Mouse (Mus musculus): ENCODE data around the gene Gm49318.

Gm49318 gene

DNA sequence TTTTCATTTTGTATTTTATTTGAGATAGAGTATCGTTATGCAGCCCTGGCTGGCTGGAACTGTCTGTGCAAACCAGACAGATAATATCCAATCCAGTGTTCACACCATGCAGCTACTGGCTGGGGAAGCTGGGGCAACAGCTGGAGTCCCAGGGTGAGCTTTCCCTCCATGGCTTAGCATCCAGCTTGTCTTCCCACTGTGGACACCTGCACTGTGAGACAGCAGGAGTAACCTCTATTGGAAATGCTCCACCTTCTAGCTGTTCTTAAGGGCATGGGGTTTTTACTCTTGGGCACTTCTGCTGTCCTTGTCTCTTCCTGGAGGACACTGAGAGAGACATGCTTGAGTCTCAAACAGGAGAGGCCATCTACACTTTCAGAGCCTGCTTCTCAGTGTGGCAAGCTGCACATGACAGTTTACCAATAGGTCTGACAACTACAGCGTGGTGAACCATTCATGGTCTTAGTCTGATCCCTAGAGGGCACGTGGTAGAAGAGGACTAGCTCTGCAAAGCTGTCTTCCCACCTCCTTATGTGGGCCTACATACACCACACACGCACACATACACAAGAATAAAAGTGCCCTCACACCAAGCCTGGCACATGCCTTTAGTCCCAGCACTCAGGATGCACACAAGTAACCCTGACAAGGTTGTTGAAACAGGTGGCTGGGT, 1.0 kb downstream of the Gm49318 start:
- CTCF ChIA-PET, result no interaction called here

DNA sequence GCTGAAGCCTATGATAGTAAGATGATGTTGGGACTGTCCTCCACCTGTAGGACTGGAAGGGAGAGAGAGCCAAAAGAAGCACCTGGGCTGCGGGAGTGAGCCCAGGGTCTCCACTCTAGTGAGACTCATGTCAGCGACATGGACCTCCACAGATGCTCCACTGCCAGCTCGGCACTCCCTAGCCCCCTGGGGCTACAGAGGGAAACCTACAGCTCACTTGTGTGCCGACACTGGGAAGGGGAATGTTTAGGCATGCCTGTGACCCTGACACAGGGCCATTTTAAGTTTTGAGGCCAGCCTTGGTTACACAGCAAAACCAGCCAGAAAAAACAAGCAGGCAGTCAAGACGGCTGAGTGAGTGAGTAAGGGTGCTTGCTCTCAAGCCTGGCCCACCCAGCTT, 3.9 kb downstream of the Gm49318 start:
- CTCF ChIA-PET, result interaction anchor here (0.6 to 1.7 kb wide), 3 partner anchors 76 to 158 kb away, joined by 3 to 4 read pairs (median 3); partner anchors contain the start of gene Zfp809

DNA sequence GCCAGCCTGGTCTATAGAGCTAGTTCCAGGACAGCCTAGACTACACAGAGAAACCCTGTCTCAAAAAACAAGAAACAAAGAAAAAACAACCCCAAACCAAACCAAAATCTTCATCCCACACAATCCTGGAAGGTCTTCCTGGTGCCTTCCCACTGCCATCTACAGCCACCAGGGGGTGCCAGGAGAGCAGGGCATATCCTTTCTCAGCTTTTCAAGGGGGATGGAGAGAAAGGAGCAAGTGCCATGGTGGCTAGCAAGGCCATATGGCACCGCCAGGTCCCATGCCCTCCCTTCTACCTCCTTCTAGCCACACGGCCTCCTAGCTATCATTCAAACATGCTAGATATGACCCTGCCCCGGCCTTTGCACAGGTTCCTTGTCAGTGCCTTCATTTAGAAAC, 4.6 kb downstream of the Gm49318 start:
- CTCF ChIA-PET, result interaction anchor here (0.9 to 1.7 kb wide), 3 partner anchors 74 to 159 kb away, joined by 3 to 4 read pairs (median 3); partner anchors contain the start of gene Zfp809

DNA sequence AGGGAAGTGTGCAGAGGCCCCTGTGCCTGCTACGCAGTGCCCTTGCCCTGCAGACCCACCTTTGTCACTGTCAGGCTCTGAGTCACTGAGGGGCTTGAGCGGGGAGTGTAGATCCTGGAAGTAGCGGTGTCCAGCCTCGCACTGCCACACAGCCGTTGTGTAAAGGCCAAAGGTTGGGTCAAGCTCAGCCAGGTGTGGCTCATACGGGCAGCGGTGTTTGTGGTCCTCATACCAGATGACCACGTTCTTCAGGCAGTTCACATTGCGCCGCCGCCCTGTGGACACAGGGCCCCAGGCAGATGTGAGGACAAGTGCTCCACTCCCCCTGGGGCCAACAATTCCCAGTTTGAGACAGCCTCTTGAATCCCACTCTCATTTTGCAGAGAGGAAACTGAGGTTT, 5.4 kb downstream of the Gm49318 start:
- CTCF ChIA-PET, result interaction anchor here (1.7 kb wide), 1 partner anchor 160 kb away, joined by 4 read pairs; the partner anchor contains the start of gene Zfp809

DNA sequence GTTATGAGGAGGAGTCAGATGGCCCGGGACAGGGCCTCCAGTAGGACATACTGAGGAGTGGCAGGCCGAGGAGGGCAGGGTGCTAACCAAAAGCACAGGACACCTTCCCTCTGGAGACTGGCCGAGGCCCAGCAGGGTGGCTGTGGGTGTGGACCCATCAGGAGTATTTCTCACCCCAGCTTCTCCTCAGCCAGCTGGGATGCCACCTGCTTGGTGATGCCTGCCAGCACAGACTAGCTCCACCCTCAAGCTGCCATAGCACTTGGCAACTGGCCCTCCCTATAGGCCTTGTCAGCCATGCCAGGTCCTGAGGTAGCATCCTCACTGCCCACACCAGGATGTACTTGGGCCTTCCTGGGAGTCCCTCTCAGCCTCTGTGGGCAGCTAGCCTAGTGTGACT, 6.7 kb downstream of the Gm49318 start:
- CTCF ChIA-PET, result no interaction called here

DNA sequence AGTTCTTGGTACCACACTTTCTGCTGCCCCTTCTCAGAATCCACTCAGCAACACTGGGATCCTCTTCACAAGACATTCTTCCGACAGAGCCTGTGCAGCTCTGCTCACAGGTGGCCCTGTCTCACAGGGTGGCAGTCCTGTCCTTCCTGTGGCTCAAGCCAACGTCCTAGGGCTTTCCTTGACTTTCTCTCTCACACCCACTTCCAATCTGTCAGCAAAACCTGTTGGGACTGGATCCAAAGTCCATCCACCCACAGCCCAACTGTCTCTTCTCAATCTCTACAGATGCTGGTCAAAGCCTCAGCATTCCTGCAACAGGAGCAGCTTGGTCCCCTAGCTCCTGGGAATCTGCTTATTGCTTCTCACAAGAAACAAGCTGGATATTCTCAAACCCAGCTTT, 9.7 kb downstream of the Gm49318 start:
- CTCF ChIA-PET, result no interaction called here

DNA sequence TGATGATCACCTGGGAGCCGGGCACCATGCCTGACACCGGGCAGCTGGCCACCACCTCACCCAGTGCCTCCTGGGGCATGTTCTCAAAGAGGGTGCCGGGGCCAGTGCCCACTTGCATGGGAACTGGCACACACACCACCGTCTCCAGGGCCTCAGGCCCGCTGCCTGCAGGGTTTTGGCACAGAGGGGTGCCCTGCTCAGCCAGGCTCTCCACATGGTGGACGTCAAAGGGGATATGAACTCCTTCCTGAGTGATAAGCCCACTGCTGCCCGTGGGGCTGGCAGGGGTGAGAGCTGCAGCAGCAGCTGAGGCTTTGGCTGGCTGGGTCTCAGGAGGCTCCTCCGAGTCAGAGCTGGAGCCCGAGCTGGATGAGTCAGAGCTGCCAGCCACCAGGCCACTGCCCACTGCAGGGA, 13.0 kb downstream of the Gm49318 start:
- CTCF ChIA-PET, result no interaction called here

DNA sequence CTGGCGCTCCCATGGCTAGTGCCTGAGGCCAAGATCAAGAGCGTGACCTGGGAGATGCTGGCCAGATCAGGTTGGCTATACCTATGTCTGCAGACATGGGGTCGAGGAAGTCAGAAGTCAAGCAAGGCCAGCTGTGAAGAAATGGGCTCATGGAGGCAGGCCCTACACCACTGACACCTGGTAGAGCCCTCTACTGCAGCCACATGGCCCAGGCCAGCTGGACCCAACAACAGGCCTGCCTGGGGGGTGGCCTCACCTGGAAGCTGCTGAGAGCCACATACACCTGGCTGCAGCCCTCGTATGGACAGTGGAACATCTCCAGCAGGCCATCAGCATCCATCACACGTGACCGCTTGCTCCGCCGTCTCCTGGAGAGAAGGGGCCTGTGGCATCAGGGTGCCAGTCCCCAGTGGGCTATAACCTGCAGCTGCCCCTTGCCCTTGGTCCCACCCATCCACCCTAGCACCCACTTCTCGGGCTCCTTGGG, 14.0 kb downstream of the Gm49318 start:
- CTCF ChIA-PET, result no interaction called here

DNA sequence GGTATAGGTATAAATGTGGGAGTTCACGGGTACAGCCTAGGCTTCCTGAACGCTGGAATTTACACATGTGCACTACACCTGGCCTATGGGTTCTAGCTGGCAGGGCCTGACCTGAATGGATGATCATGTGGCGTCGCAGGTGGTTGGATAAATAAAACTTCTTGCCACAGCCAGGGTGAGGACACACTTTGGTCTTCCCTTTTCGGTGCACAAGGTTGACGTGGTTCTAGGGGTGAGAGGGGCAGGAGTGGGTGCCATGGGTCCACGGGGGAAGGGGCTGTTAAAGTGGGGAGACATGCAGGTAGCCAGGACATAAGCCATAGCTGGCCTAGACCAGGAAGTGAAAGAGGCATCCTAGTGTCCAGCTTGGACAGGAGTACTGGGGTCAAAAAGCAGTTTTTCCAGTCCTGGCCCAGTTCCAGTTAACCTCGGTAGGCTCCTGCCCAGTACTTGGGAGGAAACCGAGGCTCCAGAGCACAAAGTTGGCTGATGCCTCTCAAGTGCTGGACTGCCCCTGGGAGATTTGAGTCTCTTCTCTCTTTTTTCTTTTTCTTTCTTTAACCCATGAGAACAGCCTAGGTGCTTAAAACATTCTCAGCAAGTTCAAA, 14.7 kb downstream of the Gm49318 start:
- CTCF ChIA-PET, result no interaction called here

DNA sequence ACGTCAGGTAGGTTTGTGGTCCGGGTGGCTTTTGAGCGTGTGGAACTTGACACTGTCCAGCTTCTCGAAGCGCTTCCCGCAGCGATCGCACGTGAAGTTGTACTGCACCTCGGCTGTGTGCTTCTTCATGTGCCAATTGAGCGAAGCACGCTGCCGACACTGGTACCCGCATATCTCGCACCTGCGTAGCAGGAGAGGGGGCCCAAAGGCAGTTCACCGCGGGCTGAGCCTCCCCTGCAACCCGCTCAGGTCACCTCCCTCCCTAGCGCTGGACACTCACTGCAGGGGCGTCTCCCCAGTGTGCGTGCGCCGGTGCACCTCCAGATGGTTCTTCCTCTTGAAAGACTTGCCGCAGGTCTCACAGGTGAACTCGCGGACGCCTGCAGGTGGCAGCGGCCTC, 15.3 kb downstream of the Gm49318 start:
- CTCF ChIA-PET, result no interaction called here

DNA sequence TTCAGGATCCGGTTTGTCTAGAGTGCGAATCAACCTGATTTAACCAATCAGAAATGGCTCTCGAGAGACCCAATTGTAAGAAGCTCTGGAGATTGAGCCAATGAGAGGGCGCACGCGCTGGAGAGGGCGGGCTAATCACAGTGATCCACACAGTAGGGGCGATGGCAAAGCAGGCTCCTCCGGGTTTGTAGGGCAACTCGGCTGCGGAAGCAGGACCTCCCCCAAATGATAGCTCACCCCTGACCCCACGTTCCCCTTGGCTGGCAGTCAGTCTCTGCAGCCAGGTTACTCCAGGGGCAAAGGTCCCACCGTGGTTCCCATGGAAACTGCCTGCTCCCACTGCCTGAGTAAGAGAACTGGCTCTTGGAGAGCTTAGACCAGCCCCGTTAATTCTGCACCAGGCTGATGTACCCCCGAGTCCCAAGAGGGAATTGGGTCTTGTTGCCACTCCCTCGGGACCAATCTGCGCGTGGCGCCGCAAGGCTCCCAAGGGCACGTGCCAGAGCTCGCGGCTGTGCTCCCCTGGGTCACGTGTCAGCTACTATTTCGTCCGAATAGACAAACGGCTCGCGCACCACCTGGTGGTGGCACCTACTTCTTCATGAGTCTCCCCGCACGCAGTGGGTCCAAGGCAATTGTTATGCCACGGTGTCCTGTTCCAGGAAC, 16.5 kb downstream of the Gm49318 start:
- CTCF ChIA-PET, result interaction anchor here (0.6 kb wide), 1 partner anchor 74 kb away, joined by 4 read pairs; no protein-coding TSS in a partner anchor

DNA sequence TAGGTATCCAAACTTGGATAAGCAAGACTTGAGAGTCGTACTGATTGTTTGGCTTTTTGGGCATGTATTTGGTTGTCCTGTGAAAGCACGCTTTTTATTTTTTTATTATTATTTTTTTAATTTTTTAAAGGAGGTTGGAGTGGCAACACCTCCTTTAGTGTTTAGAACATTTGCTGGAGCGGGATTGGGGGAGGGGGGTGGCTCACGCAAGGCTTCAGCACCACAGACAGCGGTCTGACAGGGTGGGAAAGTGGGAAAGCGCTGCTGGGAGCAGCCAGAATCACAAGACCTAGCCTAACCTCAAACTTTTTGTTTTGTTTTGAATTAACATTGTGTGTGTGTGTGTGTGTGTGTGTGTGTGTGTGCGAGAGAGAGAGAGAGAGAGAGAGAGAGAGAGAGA, 17.4 kb downstream of the Gm49318 start:
- CTCF ChIA-PET, result no interaction called here

DNA sequence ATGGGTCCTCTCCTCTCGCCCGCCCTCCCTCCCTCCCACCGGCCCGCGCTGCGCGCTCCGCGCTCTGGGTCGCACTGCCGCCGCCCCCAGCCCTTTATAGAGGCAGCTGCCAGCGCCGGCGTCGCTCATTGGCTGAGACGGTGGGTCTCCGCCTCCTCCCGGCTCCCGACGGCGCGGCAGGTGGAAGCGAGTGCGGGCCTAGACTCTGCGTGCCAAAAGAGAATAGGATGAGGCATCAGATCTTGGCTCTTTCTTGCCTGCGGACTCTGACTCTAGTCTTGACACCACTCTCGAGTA, 19.2 kb downstream of the Gm49318 start, which contains the start of gene Elavl3:
Gene Elavl3 (minus strand): TSS at position 66 of the 297 bp plus-strand sequence.
- CTCF ChIA-PET, result no interaction called here

DNA sequence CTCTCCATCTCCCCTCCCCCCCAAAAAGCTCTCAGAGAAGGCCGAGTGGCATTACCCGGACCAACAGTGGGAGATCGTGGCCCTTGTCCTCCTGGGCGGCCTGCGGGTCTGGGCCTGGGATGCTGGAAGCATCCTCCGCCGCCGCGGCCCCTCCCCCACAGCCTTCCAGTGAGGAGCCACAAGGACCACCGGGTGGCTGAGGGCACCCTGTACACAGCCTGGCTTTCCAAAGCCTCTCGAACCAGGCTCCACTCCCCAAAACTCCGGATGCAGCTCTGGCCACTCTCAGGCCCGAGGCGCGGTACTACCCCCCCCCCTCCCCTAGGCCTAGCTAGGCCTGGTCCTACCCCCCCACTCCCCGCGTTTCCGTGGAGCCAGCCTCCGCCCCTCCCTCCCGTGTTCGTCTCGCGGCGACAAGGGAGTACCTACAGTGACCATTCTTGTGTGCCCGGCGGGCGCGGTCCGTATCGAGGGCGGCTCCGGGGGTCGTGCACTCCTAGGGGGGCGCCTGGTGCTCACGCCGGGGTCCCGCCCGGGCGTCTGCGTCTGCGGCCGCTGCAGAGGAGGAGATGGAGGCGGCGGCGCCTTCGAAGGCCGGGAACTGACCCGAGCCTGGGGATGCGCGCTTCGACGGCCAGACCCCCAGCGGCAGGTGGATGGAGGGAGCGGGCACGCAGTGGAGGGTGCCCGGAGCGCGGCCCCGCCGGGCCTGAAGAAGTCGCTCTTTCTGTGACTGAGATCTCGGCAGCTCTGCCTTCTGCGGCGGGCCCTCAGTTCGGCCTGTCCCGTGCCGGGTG, 19.7 kb downstream of the Gm49318 start:
- CTCF ChIA-PET, result no interaction called here

DNA sequence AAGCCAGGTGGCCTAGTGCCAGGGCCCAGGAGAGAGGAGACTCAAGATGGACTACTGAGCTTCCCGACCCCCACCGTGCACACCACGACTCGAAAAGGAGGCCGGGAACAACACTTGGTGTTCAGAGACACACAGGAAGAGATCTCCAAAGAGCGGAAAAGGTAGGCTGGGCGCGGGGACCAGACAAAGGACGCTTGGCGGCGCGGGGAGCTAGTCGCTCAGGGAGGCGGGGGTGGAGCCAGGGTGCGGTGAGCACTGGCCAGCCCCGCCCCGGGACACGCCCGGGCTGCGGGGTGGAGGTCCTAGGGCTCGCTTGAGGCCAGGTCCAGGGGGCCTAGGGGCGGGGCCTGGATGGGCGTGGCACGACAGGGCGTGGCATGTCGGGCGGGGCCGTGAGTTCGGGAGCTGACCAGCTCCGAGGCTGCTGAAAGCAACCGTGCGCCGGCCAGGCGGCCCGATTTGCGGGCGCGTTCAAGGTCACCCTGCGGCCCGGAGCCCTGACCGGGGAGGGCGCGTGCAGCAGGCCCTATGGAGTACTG, 20.6 kb downstream of the Gm49318 start:
- CTCF ChIA-PET, result no interaction called here

DNA sequence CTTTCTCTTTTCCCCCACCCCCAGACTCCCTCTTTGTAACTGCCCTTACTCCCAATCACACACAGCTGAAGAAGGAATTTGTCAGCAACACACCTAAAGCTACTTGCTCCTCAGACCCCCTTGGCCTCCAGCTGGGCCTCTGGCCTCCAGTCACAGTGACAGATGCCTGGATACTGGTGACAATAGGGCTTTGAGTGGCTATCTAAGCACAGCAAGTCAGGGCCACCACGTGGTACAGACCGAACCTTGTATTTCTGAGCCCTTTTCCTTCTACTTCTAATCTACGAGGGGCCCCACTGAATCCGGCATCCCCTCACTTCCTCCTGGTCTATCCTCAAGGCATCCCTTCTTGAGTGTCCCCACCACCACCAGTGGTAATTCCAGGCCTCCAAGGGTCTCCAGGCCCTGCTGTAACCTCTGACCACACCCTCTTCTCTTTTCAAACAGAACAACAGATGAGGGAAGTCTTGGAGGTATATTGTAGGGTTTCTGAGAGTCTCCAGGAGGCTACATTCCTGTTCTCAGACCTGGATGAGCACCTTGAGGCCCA, 21.3 kb downstream of the Gm49318 start:
- CTCF ChIA-PET, result no interaction called here

DNA sequence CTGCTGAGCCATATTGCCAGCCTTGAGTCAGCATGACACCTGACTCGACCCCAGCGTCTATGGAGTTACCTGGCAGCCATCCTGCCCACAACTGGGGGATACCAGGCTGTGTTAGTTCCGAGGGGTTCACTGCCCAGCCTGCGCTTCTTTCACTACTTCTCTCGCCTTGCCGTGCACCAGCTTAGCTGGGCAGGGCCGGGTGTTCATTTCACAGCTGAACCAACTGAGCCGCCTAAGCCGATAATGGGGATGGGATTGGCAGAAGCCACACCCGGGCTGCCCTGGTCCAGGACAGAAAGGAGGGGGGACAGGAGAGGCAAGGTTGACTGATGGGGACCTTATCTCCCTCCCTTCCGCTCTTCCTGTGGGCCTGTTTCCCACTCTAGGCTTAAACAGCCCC, 21.7 kb downstream of the Gm49318 start:
- CTCF ChIA-PET, result no interaction called here

DNA sequence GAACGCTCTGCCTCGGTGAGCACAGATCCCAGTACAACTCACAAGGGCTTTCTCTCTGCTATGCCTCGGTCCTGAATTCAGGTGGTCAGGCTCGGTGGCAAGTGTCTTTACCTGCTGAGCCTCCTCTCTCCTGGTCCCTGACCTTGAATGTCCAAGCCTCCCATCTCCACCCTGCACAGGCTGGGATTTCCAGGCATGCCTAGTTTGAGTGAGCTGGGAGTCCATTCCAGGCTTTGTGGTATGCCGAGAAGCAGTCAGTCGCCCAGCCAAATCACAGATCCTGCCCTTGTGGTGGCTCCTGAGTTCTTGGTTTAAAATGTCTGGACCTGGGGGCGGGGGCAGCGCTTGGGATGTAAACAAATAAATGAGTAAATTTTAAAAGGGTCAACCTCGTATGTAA, 23.7 kb downstream of the Gm49318 start:
- CTCF ChIA-PET, result no interaction called here

DNA sequence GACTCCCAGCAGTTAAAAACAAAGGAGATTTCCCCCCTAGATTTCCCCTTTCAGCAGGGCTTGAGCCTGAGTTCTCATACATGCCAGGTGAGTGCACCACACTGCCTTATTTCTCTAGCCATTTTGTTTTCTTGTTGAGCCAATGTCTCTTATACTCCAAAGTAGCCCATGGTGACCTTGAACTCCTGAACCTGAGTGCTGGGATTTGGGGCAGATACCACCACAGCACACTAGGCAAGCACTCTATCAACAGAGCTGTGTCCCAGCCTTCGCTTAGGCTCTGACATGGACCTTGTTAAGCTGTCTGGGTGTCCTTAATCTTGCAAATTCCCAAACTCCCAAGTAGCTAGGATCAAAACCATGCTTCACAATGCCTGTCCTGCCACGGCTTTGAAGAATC, 29.2 kb downstream of the Gm49318 start:
- CTCF ChIA-PET, result no interaction called here

DNA sequence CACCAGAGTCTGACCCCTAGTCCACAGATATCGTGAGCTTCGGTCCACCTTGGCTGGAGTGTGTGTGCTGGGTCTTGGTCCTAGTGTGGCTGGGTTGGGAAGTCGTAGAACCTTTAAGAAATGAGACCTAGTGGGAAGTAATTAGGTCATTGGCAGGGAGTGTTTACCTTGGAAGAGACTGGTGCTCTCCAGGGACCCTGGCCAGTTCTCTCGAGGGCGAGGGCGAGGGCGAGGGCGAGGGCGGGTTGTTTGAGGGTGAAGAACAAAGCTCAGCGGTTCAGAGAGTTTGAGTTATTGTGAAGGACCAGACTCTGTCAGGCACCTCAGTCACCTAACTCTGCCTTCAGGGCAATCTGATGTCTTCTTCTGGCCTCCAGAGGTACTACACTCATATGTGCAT, 33.2 kb downstream of the Gm49318 start:
- CTCF ChIA-PET, result no interaction called here

DNA sequence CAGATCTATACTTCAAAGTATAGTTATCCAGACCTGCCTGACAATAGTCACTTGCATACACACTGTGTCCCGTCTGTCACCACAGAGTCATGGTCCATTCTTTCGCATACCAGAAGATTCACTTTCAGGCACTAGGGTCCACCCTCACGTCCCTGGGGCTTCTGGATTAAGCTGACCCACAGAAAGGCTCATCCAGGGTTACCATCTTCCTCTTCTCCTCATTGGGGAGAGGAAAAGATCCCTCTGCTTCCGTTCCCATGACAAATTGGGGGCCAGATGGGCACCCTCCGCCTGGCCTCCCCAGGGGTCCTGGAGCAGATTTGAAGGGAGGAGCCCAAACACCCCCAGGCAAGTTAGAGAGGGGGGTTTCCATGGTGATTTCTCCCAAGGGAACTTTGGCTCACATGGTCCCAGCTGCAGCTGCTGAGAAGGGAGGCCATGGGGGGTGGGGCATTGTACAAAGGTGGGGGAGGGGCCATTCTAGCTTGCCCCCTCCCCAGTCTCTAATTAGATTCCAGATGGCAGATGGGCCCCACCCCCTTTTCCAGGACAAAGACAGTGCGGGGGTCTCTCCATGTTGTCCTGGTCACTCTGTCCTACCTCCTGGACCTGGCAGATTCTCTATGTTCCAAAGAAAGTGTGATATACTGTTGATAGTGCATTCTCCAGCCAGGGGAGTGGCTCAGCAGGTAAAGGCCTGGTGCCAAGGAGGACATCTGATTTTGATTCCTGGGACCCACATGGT, 35.6 kb downstream of the Gm49318 start:
- CTCF ChIA-PET, result no interaction called here
